Mouse (Mus musculus) lung, embryonic 16.5 days (tissue): ENCODE data around the gene Olfr555. TPM values are rescaled to one million over a fixed set of nuclear protein-coding genes. Genes with fewer than 3 reads are reported as not detected.

Source experiments
- ATAC-seq: fragments of 200-750 bp; cut with Nextera tagmentation; 2 replicates; pipeline ENCODE4 v1.8.0; 2017; ENCODE audit warnings: low read depth, mild to moderate bottlenecking, moderate library complexity
- H3K27ac ChIP-seq: fragments of 300-500 bp; sonication (generic); 2 replicates; pipeline ENCODE4 v1.5.1; 2014; ENCODE audit warnings: mild to moderate bottlenecking, control low read depth, low read length
- H3K27me3 ChIP-seq: fragments of 300-500 bp; sonication (generic); 2 replicates; pipeline ENCODE4 v1.6.1; 2014; ENCODE audit warnings: low read depth, low read length, mixed read lengths; ENCODE audit not compliant: control insufficient read depth, insufficient read depth
- H3K36me3 ChIP-seq: fragments of 300-500 bp; sonication (generic); 2 replicates; pipeline ENCODE4 v1.6.1; 2014; ENCODE audit warnings: low read length; ENCODE audit not compliant: control insufficient read depth, insufficient read depth
- H3K4me1 ChIP-seq: fragments of 300-500 bp; sonication (generic); replicated peaks from 2 replicates; pipeline ENCODE4 v1.6.1; 2014; ENCODE audit warnings: low read length, mixed read lengths; ENCODE audit not compliant: control insufficient read depth, insufficient read depth
- H3K4me2 ChIP-seq: fragments of 300-500 bp; sonication (generic); 2 replicates; pipeline ENCODE4 v1.6.1; 2014; ENCODE audit warnings: low read depth, low read length, control low read depth
- H3K4me3 ChIP-seq: fragments of 300-500 bp; sonication (generic); 2 replicates; pipeline ENCODE4 v1.5.1; 2014; ENCODE audit warnings: mild to moderate bottlenecking, low read length, control low read depth
- H3K9ac ChIP-seq: fragments of 300-500 bp; sonication (generic); 2 replicates; pipeline ENCODE4 v1.6.1; 2014; ENCODE audit warnings: low read length, control low read depth
- H3K9me3 ChIP-seq: fragments of 300-500 bp; sonication (generic); 2 replicates; pipeline ENCODE4 v1.6.1; 2016; ENCODE audit warnings: low read length; ENCODE audit not compliant: control insufficient read depth
- WGBS: fragments of 180-500 bp; shearing (Covaris S2); extraction: QIAGEN DNeasy Blood & Tissue Kit; methylation state at CpG from one replicate; pipeline ENCODE4 v1.1.7; 2014; 5-methylcytosine and 5-hydroxymethylcytosine counted together
- polyA plus RNA-seq: library from polyadenylated mRNA; unstranded; fragments of >200 nt; fragmentation: Nextera tagmentation; extraction: Ambion mirVana; gene quantifications from 2 replicates; pipeline ENCODE4 v1.2.1, GENCODE M21; 2015

Gene Olfr555
- polyA plus RNA-seq, 1 experiment from 2014 or later: not detected

DNA sequence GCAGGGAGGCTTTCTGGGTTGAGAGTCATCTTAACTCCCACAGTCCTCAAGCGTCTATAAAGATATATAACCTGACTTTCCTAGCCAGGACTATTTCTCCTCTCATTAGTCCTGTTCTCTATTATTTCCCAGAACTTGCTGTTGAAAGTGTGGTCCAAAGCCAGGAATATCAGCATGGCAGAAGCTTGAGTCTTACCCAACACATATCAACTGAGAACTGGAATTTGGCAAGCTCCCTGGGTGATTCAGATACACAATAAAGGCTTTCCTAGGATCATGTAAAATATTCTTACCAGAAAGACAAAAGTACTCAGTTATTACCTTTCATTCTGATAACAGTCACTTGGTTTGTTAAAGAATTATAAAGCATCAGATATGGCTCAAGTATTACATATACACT is 23.3 kb downstream of the Olfr555 start:
- 65% methylated on average over 1 of the region's 1 CpGs for WGBS
- H3K36me3 ChIP-seq: 0 out of 2 replicates have a peak, but pooled peaks cover 4% of the 10 kb centered on the region
- no peak overlapping the region for H3K4me3 ChIP-seq
- no peak overlapping the region for H3K27ac ChIP-seq
- no peak overlapping the region for H3K4me2 ChIP-seq
- no peak overlapping the region for H3K9ac ChIP-seq
- ATAC-seq: no peak
- no peaks in the 10 kb centered on the region for H3K9me3 ChIP-seq
- no peaks in the 10 kb centered on the region for H3K27me3 ChIP-seq
- H3K4me1 ChIP-seq: no peaks in the 10 kb centered on the region

DNA sequence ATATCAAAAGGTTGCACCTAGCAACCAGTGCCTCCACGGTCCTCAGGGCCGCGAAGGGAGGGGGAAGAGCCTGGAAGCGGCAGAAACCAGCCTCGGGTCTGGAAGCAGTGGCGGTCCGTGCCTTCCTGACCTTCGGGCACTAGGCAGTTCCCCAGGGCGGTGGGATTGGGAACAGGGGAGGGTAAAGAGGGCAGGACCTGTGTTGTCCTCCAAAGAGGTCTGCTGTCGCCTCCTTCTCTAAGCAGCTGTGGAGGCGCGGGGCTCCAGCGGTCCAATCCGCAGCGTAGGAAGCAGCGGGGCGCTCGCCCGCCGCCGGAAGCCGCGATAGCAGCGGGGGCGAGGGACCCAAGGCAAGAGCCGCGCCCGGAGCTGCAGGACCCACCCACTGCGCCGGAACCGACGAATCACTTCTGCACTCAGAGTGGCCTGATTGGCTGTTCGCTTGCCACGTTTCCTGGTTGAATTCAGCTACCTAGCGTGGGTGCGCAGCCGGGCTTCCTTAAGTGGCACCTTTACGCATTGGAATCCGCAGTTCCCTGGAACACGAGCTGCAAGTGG is 28.4 kb downstream of the Olfr555 start, which contains the start of gene Trim68:
Trim68 (minus strand) TSS at position 384 of the 558 bp plus-strand sequence.
- H3K27me3 ChIP-seq: no peaks in the 10 kb centered on the region
- under 1% methylated on average over 35 of the region's 40 CpGs for WGBS

DNA sequence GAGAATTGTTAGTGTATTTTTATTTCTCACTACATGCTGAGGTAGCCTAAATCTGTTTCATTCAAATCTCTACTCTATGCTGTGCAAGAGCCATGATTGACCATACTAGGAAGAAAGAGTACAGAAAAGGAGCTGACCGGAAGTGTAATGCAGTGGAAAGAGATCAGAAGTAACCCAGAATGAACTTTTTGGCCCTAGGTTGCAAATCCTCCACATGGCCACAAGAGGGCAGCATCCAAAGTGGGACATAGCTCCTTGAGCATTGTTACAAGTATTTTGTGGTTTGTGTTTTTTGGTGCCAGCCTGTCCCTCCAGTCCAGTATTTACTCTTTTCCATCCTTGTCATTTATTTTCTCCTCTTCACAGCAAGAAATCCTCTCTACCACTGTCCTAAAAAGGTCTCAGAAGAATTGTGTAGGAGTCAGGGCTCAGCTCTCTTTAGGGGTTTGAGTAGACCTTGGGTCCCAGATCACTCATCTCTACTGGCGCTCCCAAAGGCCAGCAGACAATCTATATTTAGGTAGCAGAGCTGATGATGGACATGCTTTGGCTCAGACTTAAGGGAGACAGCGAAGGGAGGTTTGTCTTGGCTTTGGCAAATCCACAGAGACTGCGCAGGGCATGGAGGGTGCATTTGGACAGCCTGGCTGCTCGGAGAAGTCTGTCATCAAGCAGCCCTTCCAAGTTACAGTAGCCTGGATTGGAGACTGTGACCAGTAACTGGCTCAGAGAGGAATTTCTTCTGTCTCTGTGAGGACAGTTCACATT is 36.9 kb downstream of the Olfr555 start, which contains the start of gene Olfr557:
Olfr557 (plus strand) TSS at position 553 of the 768 bp plus-strand sequence.
- no peak for ATAC-seq
- H3K36me3 ChIP-seq: no peaks in the 10 kb centered on the region
- H3K27me3 ChIP-seq: 0 out of 2 replicates have a peak, but pooled peaks cover 2% of the 10 kb centered on the region
- no peaks in the 10 kb centered on the region for H3K4me1 ChIP-seq
- no peak within 1 kb of the TSS for H3K9ac ChIP-seq
- no peak within 1 kb of the TSS for H3K27ac ChIP-seq
- 76% methylated on average over 5 of the region's 5 CpGs for WGBS
- no peaks in the 10 kb centered on the region for H3K9me3 ChIP-seq
- no peak within 1 kb of the TSS for H3K4me3 ChIP-seq
- no peak within 1 kb of the TSS for H3K4me2 ChIP-seq

More for the DNA sequence above, 28.4 kb downstream of the Olfr555 start, which contains the start of gene Trim68:
- Histone ChIP-seq H3K4me3 (peak within 1 kb of the TSS; percentile 77), H3K9me3 (no peaks in the 10 kb centered on the region), H3K4me1 (no peaks in the 10 kb centered on the region), H3K4me2 (peak within 1 kb of the TSS; percentile 80), H3K9ac (peak within 1 kb of the TSS; percentile 86), H3K27ac (peak within 1 kb of the TSS; percentile 89), H3K36me3 (0 out of 2 replicates have a peak, but pooled peaks cover 4% of the 10 kb centered on the region)
- peak; percentile 100 for ATAC-seq

DNA sequence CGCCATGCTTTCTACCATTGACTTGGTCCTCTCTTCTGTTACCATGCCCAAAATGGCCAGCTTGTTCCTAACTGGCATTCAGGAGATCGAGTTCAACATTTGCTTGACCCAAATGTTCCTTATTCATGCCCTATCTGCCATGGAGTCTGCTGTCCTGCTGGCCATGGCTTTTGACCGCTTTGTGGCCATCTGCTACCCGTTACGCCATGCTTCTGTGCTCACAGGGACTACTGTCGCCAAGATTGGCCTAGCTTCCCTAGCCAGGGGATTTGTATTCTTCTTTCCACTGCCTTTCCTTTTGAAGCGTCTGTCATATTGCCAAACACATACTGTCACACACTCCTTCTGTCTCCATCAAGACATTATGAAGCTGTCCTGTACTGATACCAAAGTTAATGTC is 39.8 kb downstream of the Olfr555 start:
- no peaks in the 10 kb centered on the region for H3K9me3 ChIP-seq
- no peak overlapping the region for H3K9ac ChIP-seq
- H3K27ac ChIP-seq: no peak overlapping the region
- 85% methylated on average over 7 of the region's 7 CpGs for WGBS
- H3K4me1 ChIP-seq: no peaks in the 10 kb centered on the region
- H3K36me3 ChIP-seq: no peaks in the 10 kb centered on the region
- 0 out of 2 replicates have a peak, but pooled peaks cover 2% of the 10 kb centered on the region for H3K27me3 ChIP-seq
- H3K4me3 ChIP-seq: no peak overlapping the region
- H3K4me2 ChIP-seq: no peak overlapping the region
- ATAC-seq: no peak

DNA sequence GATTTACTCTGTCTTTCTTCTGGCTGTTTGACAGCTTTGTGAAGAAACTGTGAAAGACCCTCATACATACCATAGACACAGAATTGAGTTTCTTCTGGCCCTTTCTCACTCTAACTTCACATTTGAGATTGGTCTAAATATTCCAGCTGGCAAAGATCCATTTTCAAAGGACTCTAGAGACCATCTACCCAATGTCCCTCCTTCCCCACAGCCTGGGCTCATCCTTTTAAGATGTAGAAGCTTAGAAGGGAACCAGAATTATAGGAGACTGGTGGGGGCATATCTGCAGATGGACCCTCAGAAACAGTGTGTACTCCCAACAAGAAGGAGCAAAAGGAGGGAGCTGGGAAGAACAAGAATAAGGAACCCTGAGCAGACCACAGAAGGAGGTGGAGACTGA is 43.3 kb downstream of the Olfr555 start, which contains the start of gene Olfr558:
Olfr558 (plus strand) TSS at position 301 of the 400 bp plus-strand sequence.
- H3K27me3 ChIP-seq: no peaks in the 10 kb centered on the region
- H3K36me3 ChIP-seq: no peaks in the 10 kb centered on the region
- no peak within 1 kb of the TSS for H3K9ac ChIP-seq
- no peaks in the 10 kb centered on the region for H3K9me3 ChIP-seq
- no peak within 1 kb of the TSS for H3K4me2 ChIP-seq
- ATAC-seq: no peak
- H3K4me1 ChIP-seq: no peaks in the 10 kb centered on the region
- no peak within 1 kb of the TSS for H3K27ac ChIP-seq
- H3K4me3 ChIP-seq: no peak within 1 kb of the TSS

Other genes with a start within 250 kb of the Olfr555 start
- gene Rrm1, start 217.1 kb upstream of the Olfr555 start, polyA plus RNA-seq: 160 and 162 TPM in 2 replicates
- 0.18 TPM in 1 of 2 replicates, not detected in the other for gene Olfr543, start 177.1 kb upstream of the Olfr555 start, polyA plus RNA-seq
- 0.06 and 0.08 TPM in 2 replicates for gene Olfr544, start 170.5 kb upstream of the Olfr555 start, polyA plus RNA-seq
- gene Olfr545, start 159.2 kb upstream of the Olfr555 start, polyA plus RNA-seq: not detected in 2 replicates
- not detected in 2 replicates for gene Olfr547, start 124.1 kb upstream of the Olfr555 start, polyA plus RNA-seq
- gene Olfr548-ps1, start 117.9 kb upstream of the Olfr555 start, polyA plus RNA-seq: not detected in 2 replicates
- gene Olfr549, start 109.0 kb upstream of the Olfr555 start, polyA plus RNA-seq: not detected in 2 replicates
- gene Trim21, start 93.3 kb upstream of the Olfr555 start, polyA plus RNA-seq: 1.1 TPM in 2 replicates
- gene Olfr550, start 87.4 kb upstream of the Olfr555 start, polyA plus RNA-seq: not detected in 2 replicates
- not detected in 2 replicates for gene Olfr551, start 66.9 kb upstream of the Olfr555 start, polyA plus RNA-seq
- not detected in 2 replicates for gene Olfr552, start 61.1 kb upstream of the Olfr555 start, polyA plus RNA-seq
- gene Olfr553, start 40.6 kb upstream of the Olfr555 start, polyA plus RNA-seq: not detected in 2 replicates
- not detected in 2 replicates for gene Olfr554, start 20.4 kb upstream of the Olfr555 start, polyA plus RNA-seq
- not detected in 2 replicates for gene Olfr556, start 6.1 kb downstream of the Olfr555 start, polyA plus RNA-seq
- gene Trim68, start 28.5 kb downstream of the Olfr555 start, polyA plus RNA-seq: 15.6 and 17.3 TPM in 2 replicates
- not detected in 2 replicates for gene Olfr557, start 37.1 kb downstream of the Olfr555 start, polyA plus RNA-seq
- gene Olfr558, start 43.4 kb downstream of the Olfr555 start, polyA plus RNA-seq: 0.47 and 0.48 TPM in 2 replicates
- gene Olfr33, start 60.2 kb downstream of the Olfr555 start, polyA plus RNA-seq: not detected in 2 replicates
- not detected in 2 replicates for gene Olfr559, start 68.7 kb downstream of the Olfr555 start, polyA plus RNA-seq
- gene Olfr560, start 100.5 kb downstream of the Olfr555 start, polyA plus RNA-seq: not detected in 2 replicates
- gene Olfr78, start 100.6 kb downstream of the Olfr555 start, polyA plus RNA-seq: 0.23 and 0.25 TPM in 2 replicates
- not detected in 2 replicates for gene Olfr561, start 112.4 kb downstream of the Olfr555 start, polyA plus RNA-seq
- not detected in 2 replicates for gene Olfr564, start 144.7 kb downstream of the Olfr555 start, polyA plus RNA-seq
- gene Olfr566, start 199.9 kb downstream of the Olfr555 start, polyA plus RNA-seq: not detected in 2 replicates
- gene Olfr568, start 218.3 kb downstream of the Olfr555 start, polyA plus RNA-seq: not detected in 2 replicates
- gene Olfr569, start 232.1 kb downstream of the Olfr555 start, polyA plus RNA-seq: not detected in 2 replicates
- not detected in 2 replicates for gene Olfr570, start 235.8 kb downstream of the Olfr555 start, polyA plus RNA-seq